Mouse (Mus musculus): ENCODE data around the gene Tfr2. TPM values are rescaled to one million over a fixed set of nuclear protein-coding genes. Genes with fewer than 3 reads are reported as not detected.

Gene Tfr2
- total RNA-seq, 2 experiments from 2014 or later: 10.9 to 15.5 TPM

DNA sequence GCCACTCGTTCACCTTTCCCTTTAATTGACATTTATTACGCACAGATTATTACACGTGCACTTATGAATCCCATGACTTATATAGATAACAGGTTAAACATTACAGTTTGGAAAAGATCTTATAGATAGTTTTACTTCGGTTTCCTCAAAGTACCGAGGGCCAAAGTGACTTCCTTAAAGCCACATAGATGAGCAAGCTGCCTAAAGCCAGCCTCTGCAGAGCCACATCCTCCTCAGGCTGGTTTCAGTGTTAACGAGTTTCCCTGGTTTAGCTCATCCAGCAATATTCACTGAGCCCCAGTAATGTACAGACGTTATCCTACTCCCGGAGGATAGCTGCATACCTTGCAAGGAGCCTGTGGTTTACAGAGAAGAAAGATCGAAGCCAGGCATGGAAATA is 34.3 kb upstream of the Tfr2 start:
- no peak for DNase-seq (ENCODE audit: low spot score in 2 of 2)

DNA sequence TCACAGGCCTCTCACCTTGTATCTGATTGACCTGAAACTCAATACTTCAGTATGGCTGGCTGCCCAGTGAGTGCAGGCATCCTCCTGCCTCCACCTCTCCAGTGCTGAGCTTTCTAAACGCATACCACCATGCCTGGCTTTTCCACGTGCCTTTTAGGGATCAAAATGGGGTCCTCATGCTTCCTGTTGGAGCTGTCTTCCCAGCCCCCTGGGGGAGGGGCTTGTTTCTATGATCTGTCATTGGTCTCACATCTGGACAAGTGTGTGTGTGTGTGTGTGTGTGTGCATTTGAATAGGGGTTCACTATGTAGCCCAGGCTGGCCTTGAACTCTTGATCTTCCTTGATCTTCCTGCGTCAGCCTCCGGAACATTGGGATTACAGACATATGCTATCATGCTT is 32.2 kb upstream of the Tfr2 start:
- DNase-seq (ENCODE audit: low spot score in 2 of 2): no peak

DNA sequence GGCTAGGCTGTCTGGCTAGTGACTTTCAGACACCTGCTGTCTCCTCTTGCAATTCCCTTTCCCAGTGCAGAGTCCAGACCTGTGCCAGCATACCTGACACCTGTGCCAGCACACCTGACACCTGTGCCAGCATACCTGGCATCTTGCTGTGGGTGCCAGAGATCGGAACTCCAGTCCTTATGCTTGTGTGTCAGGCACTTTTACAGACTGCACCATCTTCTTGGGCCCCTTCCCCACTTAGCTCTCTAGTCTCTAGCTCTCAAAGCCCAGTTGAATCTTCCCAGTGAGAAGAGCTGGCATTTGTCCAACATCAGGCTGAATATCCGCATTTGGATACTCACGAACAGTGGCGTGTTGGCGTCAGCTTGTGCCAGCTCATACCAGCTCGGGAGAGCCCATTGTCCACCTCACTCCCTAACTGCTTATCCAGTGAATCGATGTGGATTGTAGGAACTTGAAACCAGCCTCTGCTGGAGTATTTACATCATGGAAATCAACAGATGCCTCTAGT is 30.3 kb upstream of the Tfr2 start:
- peak in 1 of 2 experiments; percentile 63 for DNase-seq (ENCODE audit: low spot score in 2 of 2)

DNA sequence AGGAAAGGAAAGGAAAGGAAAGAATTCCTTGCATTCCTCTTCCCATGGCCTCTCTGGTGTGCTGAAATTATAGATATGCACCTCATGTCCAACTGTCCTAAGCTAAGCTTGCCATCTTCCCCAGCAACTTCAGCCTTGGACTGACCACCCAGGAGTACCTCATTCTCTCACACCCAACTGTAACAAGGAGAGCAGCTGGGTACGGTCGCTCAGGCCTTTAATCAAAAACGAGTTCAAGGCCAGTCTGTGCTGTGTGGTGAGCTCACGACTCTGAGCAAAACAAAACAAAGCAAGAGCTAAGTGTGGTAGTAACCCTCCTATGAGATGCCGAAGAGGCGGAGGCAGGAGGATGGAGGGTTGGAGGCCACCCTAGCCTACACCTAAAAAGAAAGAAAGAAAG is 28.6 kb upstream of the Tfr2 start:
- no peak for DNase-seq (ENCODE audit: low spot score in 2 of 2)

DNA sequence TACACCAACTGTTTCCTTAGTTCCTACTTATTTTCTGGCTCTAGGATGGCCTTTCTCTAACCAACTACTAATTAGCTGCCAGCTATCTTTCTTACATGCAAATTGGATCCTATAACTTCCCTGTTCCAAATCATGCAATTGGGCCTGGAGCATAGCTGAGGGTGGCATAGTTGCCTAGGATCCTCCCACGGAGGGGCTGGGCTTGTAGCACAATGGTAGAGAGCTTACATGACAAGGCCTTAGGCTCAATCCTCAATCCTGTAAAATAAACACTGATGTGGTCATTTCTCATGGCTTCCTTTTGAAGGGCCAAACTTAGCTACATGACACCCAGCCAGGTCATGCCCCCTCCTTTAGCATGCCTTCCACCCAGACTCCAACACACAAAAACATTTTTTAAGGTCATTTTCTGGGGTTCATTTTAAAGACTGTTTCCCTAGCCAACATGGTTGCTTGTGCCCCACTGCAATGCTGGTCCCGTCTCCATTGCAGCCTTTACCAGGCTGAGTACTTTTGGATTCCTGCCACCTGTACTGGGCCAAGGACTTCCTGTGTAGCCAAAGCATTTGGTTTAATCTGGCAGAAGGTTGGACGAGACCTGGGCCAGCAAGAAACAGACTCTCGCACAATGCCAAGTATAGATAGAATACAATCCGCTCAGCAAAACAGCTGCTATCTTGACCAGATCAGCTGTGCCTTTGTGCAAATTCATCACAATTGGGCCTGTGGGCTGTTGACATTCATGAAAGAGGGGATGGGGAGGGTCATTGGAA is 27.7 kb upstream of the Tfr2 start:
- DNase-seq (ENCODE audit: low spot score in 2 of 2): peak in 1 of 2 experiments; percentile 59

DNA sequence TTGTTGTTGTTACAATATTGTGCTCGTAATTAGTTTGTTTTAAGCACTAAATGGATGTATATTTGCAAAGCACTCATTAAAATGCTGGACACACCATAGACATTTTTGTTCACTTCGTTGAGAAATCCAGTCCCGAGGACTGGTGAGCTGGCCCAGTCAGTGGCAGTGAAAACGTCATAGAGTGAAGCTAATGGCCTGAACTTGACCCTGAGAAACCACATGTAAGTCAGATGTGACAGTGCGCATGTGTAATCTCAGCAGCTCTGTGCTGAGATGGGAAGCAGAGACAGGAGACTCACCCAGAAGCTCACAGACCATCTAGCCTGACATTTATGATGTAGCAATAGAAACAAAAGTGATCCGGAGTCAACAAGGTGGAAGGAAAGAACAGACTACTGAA is 24.7 kb upstream of the Tfr2 start:
- no peak for DNase-seq (ENCODE audit: low spot score in 2 of 2)

DNA sequence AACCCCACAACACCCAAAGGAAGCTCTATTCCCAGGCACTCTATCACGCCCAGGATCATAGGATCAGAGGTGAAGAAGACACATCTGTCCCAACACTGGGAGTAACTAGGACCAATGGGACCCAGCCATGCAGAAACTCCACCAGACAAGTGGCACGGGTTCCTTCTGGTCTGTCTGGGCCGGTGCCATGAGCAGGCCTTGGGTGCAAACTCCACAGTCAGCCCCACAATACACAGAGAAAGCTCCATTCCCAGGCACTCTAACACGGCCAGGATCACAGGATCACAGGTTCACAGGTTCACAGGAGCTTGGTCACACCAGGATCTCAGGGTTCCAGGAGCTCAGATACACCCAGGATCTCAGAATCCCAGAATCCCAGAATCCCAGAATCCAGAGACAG is 24.0 kb upstream of the Tfr2 start:
- no peak for DNase-seq (ENCODE audit: low spot score in 2 of 2)

DNA sequence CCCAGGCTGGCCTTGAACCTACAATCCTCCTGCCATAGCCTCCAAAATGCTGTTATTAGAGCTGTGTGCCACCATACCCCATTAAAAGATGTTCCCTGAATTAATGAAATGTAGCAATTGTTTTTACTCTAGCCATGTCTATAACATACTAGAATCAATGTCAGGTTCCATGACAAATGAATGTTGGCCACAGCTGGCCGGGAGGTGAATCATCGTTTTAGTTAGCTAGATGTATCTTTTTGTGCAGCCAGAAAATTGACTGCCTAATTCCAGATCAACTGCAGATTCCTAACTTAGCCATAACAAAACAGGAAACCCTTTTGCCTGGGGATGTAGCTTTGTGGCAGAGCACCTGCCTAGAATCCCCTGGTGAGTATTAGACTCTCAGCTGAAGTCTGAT is 19.8 kb upstream of the Tfr2 start:
- DNase-seq (ENCODE audit: low spot score in 2 of 2): no peak

DNA sequence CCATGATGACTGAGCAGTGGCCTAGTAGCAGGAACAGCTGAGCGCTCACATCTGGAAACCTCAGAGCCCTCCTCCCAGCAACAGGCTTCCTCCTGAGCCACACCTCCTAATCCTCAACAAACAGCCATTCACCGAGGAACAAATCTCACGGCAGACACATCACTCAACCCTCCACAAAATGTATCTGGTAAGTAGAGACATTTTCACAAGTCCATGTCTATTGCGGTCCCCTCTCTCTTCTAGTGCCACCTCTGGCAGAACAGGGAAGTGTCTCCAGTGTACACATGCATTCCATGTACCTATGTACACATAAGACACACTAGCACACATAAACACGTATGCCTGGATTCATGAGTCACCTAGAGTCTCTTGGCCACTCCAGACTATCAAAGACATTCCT is 18.5 kb upstream of the Tfr2 start:
- DNase-seq (ENCODE audit: low spot score in 2 of 2): no peak

DNA sequence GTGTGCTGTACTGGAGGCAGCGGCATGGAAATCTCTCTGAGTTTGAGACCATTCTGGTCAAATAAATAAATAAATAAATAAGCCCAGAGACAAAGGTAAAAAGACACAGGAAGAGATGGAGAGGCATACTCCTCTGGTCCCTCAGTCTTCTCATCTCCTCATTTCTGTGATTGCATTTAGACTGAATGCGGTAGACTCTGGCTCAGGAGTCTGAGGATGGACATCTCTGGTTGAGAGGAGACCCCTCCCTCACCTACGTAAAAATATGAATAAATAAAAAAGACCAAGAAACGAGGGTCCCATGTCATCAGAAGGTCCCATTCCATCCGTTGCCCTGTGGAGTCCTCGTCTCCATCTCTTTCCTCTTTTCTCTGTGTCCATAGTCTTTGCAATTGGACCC is 16.6 kb upstream of the Tfr2 start:
- DNase-seq (ENCODE audit: low spot score in 2 of 2): no peak

DNA sequence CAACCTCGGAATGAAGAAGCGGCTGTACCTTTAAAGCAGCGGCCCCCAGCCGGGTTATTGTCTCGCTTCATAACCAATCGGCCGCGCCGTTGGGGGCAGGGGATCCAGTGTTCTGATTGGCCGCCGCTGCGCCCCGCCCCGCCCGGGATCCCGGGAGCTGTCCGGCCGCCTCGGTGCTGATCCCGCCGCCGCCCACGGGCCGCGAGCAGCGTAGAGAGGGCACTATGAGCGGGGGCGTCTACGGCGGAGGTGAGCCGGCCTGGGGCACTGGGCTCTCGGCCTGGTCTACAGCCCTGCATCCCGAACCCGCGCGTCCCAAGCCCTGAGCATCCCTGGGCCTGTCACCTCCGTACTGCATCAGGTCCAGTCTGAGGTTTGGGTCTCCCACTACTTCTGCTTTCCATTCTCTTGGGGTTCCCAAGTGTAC is 16.2 kb upstream of the Tfr2 start, which contains the start of gene Actl6b:
TSS of gene Actl6b (plus strand) at position 107 of the 427 bp plus-strand sequence.
- peak; percentile 87 to 92 for DNase-seq (ENCODE audit: low spot score in 2 of 2)

DNA sequence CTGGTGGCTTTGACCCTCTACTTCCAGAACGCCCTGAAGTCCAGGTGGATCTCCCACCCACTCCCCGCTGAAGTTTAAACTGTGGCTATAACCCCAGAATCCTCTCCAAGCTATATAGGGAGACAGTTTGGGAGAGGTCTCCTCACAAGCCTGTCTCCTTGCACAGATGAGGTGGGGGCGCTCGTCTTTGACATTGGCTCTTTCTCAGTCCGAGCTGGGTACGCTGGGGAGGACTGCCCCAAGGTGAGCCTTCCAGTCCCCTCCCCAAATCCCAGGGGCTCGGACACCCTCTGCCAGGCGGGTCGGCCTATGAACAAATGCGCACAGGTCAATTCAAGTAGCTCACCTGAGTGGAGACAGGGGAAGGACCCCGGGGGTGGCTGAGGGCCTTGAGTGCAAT is 15.7 kb upstream of the Tfr2 start:
- DNase-seq (ENCODE audit: low spot score in 2 of 2): no peak

DNA sequence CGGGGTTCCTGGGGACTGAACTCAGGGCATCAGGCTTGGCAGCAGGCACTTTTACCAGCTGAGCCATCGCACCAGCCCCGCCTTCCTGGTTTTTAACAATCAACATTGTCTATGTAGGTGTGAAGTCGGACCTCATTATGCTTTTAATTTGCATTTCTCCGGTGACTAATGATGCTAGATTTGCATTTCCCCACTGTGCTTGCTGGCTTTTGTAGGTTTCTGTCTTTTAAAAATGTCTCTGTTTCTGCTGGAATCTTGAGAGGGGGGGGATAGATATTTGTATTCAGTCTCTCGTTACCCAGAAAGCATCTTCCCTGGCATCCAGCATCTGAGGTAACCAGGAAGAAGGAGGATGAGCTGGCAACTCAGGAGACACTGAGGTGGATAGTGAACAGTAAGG is 8.1 kb upstream of the Tfr2 start:
- DNase-seq (ENCODE audit: low spot score in 2 of 2): no peak

DNA sequence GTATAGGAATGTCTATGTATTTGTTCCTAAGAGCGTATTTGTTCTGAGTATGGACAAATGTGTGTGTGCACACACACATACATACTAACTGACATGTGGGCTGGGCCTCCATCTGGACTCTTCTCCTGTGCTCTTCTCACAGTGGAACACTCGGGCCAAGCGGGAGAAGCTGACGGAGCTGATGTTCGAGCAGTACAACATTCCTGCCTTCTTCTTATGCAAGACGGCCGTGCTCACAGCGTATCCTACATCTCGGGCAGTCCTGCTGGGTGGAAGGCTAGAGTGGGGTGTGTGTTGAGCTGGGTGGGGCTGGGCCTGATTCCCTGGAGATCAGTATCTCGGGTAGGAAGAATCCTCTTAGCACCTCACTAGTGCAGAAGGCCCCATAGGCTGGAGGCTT is 6.7 kb upstream of the Tfr2 start:
- peak in 1 of 2 experiments; percentile 43 for DNase-seq (ENCODE audit: low spot score in 2 of 2)

DNA sequence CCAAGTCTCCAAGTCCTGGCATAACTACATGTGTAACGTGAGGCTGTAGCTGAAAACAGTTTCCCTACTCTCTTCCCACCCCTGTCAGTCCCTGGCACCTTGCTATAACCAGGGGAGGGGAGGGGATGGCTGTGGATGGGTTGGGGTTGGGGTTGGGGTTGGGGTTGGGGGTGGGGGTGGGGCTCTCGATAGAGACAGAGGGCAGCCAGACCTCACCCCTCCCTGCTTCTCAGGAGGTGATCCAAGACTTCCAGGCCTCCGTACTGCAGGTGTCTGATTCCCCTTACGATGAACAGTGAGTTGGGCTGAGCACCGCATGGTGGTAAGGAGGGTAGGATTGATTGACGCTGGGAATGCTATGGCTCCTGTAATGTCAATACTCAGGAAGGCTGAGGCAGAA is 3.9 kb upstream of the Tfr2 start:
- DNase-seq (ENCODE audit: low spot score in 2 of 2): no peak

DNA sequence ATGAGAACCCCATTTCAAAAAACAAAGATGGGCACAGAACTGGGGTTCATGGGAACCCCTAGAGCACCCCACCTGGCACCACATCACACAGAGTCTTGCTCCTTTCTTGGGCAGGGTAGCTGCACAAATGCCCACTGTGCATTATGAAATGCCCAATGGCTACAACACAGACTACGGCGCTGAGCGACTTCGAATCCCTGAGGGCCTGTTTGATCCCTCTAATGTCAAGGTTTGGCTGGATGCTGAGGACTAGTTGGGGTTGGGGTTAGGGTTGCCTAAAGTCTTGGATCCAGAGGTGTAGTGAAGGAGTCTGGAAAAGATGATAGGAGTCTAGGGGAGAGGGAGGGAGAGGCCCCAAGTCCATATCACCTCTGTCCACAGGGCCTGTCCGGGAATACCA is 3.2 kb upstream of the Tfr2 start:
- no peak for DNase-seq (ENCODE audit: low spot score in 2 of 2)

DNA sequence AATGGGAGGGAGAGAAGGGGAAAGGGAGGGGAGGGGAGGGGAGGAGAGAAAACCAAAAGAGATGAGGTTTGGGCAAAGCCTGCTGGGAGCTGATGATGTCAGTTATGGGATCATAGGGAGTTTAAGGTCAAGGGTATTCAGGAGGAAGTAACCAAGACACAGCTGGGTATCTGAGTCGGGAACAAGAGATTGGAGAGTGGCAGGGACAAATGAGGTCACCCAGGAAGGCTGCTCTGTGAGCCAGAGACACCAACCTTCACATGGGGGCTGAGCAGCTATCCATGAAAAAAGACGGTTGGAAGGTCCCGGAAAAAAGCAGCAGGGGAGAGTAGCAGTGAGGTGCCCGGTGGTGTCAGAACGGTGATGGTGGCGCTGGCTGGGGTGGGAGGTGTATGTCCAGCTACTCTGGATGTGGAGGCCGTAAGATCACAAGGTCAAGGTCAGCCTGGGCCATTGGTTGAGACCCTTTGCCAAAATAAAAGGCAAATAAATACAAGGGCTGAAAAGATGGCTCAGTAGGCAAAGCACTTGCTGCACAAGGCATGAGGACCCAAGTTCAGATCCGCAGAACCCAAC is 1.3 kb upstream of the Tfr2 start:
- DNase-seq (ENCODE audit: low spot score in 2 of 2): no peak

DNA sequence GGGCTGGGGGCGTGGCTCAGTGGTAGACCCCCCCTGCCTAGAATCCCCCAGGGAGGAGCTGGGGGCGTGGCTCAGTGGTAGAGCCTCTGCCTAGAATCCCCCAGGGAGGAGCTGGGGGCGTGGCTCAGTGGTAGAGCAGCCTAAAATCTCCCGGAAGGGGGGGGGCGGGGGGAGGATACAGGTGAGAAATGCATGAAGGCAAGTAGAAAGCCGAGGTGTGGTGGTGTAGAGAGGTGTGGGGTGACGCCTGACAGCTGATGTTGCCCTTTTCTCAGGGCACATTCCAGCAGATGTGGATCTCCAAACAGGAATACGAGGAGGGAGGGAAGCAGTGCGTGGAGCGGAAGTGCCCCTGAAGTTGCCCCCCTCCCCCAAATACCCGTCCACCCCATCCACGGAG is 609 bp upstream of the Tfr2 start:
- DNase-seq (ENCODE audit: low spot score in 2 of 2): no peak

DNA sequence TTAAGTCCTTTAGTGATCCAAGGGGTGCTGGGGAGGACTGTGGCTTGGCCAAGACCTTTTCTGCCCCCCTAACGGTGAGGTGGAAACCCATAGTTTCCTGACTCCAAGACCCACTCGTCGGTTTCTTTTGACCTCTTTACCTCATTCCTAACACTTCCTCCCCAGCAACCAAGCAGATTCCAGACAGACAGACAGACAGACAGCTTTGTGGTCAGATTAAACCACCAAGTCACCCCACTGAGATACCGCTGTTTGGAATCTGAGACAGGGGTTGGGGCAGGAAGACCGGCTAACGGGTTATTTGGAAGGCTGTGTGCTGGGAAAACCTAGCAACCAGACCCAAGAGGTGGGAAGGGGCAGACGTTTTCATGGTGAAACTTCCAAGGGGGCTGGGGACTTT is 541 bp downstream of the Tfr2 start:
- no peak for DNase-seq (ENCODE audit: low spot score in 2 of 2)

DNA sequence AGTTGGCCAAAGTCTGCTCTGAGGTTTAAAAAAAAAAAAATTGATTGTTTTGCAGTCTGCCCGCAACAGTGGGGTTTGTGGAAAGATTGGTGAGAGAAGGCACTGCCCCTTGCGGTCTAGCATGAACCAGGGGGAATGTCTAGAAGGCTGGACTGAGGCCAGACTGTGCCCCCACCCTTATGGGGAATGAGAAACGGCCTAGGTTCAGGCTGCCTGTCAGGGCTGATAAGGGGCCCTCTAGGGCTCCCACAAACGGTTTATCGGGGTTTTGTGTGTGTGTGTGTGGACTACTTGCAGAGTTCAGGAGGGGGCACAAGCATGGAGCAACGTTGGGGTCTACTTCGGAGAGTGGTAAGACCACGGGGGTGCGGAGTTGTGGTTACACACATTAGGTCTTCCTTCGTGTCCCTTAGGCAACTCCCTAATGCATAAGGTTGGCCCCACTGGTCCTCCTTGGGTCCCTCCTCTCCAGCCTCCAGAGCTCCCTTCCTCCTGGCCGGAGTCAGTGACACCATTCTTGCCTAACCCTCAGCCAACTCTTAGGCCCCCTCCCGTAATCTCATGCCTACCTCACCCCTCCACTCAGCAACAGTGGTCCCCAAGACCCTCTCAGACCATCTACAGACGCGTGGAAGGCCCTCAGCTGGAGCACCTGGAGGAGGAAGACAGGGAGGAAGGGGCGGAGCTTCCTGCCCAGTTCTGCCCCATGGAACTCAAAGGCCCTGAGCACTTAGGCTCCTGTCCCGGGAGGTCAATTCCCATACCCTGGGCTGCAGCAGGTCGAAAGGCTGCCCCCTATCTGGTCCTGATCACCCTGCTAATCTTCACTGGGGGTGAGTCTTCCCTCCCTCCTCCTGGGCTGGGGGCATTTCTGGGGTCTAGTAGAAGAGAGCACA is 1.3 kb downstream of the Tfr2 start:
- DNase-seq (ENCODE audit: low spot score in 2 of 2): no peak

DNA sequence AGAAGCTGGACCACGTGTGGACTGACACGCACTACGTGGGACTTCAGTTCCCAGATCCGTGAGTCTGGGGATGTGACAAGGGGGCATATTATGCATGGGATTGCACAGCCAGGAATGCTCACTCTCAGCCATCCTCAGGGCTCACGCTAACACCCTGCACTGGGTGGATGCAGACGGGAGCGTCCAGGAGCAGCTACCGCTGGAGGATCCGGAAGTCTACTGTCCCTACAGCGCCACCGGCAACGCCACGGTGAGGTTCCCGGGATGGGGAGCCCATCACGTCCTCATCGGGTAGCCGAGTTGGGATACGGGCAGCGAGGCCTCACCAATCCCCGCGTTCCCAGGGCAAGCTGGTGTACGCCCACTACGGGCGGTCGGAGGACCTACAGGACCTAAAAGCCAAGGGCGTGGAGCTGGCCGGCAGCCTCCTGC is 4.8 kb downstream of the Tfr2 start:
- DNase-seq (ENCODE audit: low spot score in 2 of 2): peak; percentile 25 to 50

DNA sequence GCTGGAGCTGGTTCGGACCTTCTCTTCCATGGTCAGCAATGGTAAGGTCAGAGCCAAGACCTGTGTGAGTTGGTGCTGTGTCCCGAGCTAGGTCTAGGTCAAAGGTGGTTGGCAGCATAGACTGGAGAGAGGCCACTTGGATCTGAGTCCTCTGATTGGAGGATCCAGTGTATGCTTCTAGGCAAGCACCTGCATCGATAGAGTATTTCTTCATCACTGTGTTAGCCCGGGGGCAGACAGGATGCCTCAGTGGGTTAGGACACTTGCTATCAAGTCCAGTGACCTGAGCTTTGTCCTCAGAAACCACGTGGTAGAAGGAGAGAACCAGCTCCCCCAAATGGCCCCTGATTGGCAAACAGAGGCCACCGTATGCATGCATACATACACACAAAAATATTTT is 10.6 kb downstream of the Tfr2 start:
- no peak for DNase-seq (ENCODE audit: low spot score in 2 of 2)

Measured in layer of hippocampus, postnatal 14 days (tissue).